Mouse (Mus musculus) midbrain, postnatal 0 days (tissue): Measurements from ENCODE around the gene Epb41l3. TPM values are rescaled to one million over a fixed set of nuclear protein-coding genes. Genes with fewer than 3 reads are reported as not detected.

Source experiments
- ATAC-seq: fragments of 200-750 bp; cut with Nextera tagmentation; 2 replicates; pipeline ENCODE4 v1.8.0; 2017; ENCODE audit warnings: moderate number of reproducible peaks, mild to moderate bottlenecking, moderate TSS enrichment, moderate library complexity; ENCODE audit not compliant: low FRiP score
- DNase-seq: peaks from one replicate; pipeline ENCODE4 v3.0.0-alpha.2; 2015; ENCODE audit warnings: low spot score
- H3K27ac ChIP-seq: fragments of 300-500 bp; sonication (generic); 2 replicates; pipeline ENCODE4 v1.5.1; 2014; ENCODE audit warnings: low read depth, mild to moderate bottlenecking, low read length, mixed read lengths
- H3K27me3 ChIP-seq: fragments of 300-500 bp; sonication (generic); 2 replicates; pipeline ENCODE4 v1.6.1; 2014; ENCODE audit warnings: low read length, control low read depth, mixed read lengths; ENCODE audit not compliant: insufficient read depth
- H3K36me3 ChIP-seq: fragments of 300-500 bp; sonication (generic); 2 replicates; pipeline ENCODE4 v1.6.1; 2014; ENCODE audit warnings: low read length, control low read depth, mixed read lengths; ENCODE audit not compliant: insufficient read depth
- H3K4me1 ChIP-seq: fragments of 300-500 bp; sonication (generic); 2 replicates; pipeline ENCODE4 v1.6.1; 2014; ENCODE audit warnings: mild to moderate bottlenecking, control low read depth, antibody characterized with exemption, low read length, mixed read lengths; ENCODE audit not compliant: insufficient read depth
- H3K4me2 ChIP-seq: fragments of 300-500 bp; sonication (generic); 2 replicates; pipeline ENCODE4 v1.6.1; 2014; ENCODE audit warnings: low read depth, mild to moderate bottlenecking, low read length, mixed read lengths; ENCODE audit not compliant: poor library complexity, severe bottlenecking
- H3K4me3 ChIP-seq: fragments of 300-500 bp; sonication (generic); 2 replicates; pipeline ENCODE4 v1.5.1; 2014; ENCODE audit warnings: low read depth, mild to moderate bottlenecking, low read length, moderate library complexity
- H3K9ac ChIP-seq: fragments of 300-500 bp; sonication (generic); replicated peaks from 2 replicates; pipeline ENCODE4 v1.6.1; 2014; ENCODE audit warnings: mild to moderate bottlenecking, low read length, moderate library complexity, mixed read lengths; ENCODE audit not compliant: poor library complexity, severe bottlenecking
- H3K9me3 ChIP-seq: fragments of 300-500 bp; sonication (generic); 2 replicates; pipeline ENCODE4 v1.6.1; 2016; ENCODE audit warnings: low read length, control low read depth
- CTCF ChIP-seq: IDR thresholded peaks from 2 replicates; pipeline ENCODE4 v1.5.1; 2016; ENCODE audit warnings: antibody characterized with exemption, mild to moderate bottlenecking
- WGBS: fragments of 180-500 bp; shearing (Covaris S2); extraction: QIAGEN DNeasy Blood & Tissue Kit; methylation state at CpG from one replicate; pipeline ENCODE4 v1.1.7; 2014; 5-methylcytosine and 5-hydroxymethylcytosine counted together
- polyA plus RNA-seq: library from polyadenylated mRNA; unstranded; fragments of >200 nt; fragmentation: Nextera tagmentation; extraction: Ambion mirVana; gene quantifications from 2 replicates; pipeline ENCODE4 v1.2.1, GENCODE M21; 2015
- total RNA-seq: library from RNA; depleted of rRNA; stranded (reverse); fragments of >200 nt; gene quantifications from 2 replicates; pipeline ENCODE4 v1.2.3, GENCODE M21; 2014

Epb41l3 gene
- total and polyA plus RNA-seq, 2 experiments from 2014 or later = 72.1 to 102 TPM

DNA sequence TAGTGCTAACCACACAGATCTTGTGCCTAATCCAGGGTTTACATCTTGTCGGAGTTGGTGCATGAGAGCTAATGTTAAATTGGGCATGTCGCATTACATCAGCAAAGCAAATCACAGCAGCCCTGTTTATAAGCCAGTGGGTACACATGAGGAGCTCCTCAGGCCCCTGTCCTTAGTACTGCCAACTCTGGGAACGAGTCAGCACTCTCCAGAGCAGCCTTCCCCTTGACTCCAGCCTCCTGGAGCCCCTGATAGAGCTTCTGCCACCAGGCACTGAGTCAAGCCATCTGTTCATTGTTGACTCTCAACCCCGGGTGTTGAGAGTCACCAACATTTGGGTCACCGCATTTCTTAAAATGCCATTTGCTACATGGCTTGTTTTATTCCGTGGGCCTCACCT is 192.0 kb downstream of the Epb41l3 start:
- 0 out of 2 replicates have a peak, but pooled peaks cover 6% of the 10 kb centered on the region for H3K4me1 ChIP-seq
- ATAC-seq = no peak
- WGBS = 73% methylated on average over 6 of the region's 6 CpGs

DNA sequence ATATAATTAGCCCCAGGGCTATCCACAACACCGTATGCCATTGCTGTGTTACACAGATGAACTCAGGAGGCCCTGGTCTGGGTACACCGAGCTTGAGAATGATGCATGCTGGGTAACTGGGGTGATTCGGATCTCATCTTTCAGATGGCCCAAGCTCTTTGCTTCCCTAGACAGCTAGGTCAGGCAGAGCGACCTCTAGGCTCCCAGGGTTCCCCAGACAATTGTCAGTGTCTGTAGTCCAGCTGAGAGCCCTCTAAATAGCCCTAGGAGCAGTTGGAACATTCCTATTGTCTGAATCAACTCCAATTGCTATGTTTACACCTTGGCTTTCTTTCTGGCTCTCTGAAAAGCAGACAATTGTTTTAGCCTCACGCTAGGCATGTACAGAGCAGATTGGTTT is 201.9 kb downstream of the Epb41l3 start:
- no peak for TF ChIP-seq CTCF
- no peaks in the 10 kb centered on the region for H3K27me3 ChIP-seq
- no peak overlapping the region for H3K9ac ChIP-seq
- H3K4me1 ChIP-seq = no peaks in the 10 kb centered on the region
- H3K36me3 ChIP-seq = peaks cover 8% of the 10 kb centered on the region; the same call in 1 of the 2 replicates
- no peaks in the 10 kb centered on the region for H3K9me3 ChIP-seq
- WGBS = 15% methylated on average over 5 of the region's 5 CpGs
- no peak overlapping the region for H3K4me2 ChIP-seq
- no peak overlapping the region for H3K27ac ChIP-seq
- H3K4me3 ChIP-seq = no peak overlapping the region
- ATAC-seq = no peak
- no peak for DNase-seq

More for the DNA sequence above, 192.0 kb downstream of the Epb41l3 start:
- no peak overlapping the region for H3K4me3 ChIP-seq
- no peak for TF ChIP-seq CTCF
- H3K9me3 ChIP-seq = no peaks in the 10 kb centered on the region
- DNase-seq = peak; percentile 17
- H3K4me2 ChIP-seq = no peak overlapping the region
- no peaks in the 10 kb centered on the region for H3K36me3 ChIP-seq
- no peak overlapping the region for H3K9ac ChIP-seq
- no peak overlapping the region for H3K27ac ChIP-seq
- H3K27me3 ChIP-seq = no peaks in the 10 kb centered on the region

DNA sequence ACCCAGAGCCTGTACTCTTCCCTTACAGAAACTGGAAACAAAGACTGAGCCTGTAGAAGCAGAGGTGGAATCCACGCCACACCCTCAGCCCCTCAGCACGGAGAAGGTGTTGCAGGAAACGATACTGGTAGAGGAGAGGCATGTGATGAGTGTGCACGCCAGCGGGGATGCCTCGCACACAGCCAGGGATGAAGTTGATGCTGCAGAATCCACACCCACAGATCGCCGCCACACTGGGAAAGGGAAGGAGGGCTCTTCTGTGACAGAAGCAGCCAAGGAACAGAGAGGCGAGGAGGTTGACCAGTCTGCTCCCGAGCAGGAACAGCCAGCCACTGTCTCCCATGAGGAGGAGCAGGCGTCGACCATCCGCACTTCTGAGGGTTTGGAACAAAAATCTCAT is 209.0 kb downstream of the Epb41l3 start:
- Histone ChIP-seq H3K27me3 (no peaks in the 10 kb centered on the region), H3K4me1 (no peaks in the 10 kb centered on the region), H3K4me3 (no peak overlapping the region), H3K27ac (no peak overlapping the region), H3K9ac (no peak overlapping the region), H3K9me3 (0 out of 2 replicates have a peak, but pooled peaks cover 3% of the 10 kb centered on the region), H3K4me2 (no peak overlapping the region), H3K36me3 (peaks cover 51% of the 10 kb centered on the region)
- WGBS = 94% methylated on average over 13 of the region's 13 CpGs
- DNase-seq (no peak), ATAC-seq (no peak)
- no peak for TF ChIP-seq CTCF

DNA sequence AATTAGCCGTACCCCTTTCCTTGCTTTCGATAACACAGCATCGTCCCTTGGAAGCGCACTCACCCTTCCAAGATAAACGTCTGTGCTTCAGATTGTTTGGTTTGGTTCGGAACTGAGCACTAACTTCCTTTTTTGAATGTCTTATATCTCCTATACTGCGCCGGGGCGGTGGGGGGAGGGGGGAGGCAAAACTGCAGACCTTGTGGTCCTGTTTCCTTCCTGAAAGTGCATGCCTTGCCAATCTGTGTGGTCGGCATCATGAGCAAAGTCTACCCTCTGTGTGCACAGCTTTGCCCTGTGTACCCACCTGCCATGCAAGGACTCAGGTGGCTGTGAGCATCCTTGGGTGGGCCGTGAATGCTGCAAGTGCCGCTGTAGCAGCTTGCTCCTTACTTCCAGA is 212.6 kb downstream of the Epb41l3 start:
- no peak for TF ChIP-seq CTCF
- no peak for DNase-seq
- H3K36me3 ChIP-seq = peaks cover 46% of the 10 kb centered on the region
- no peak overlapping the region for H3K9ac ChIP-seq
- WGBS = 97% methylated on average over 12 of the region's 12 CpGs
- H3K4me2 ChIP-seq = no peak overlapping the region
- no peak overlapping the region for H3K27ac ChIP-seq
- H3K9me3 ChIP-seq = no peaks in the 10 kb centered on the region
- no peak overlapping the region for H3K4me3 ChIP-seq
- ATAC-seq = no peak
- no peaks in the 10 kb centered on the region for H3K27me3 ChIP-seq
- no peaks in the 10 kb centered on the region for H3K4me1 ChIP-seq

DNA sequence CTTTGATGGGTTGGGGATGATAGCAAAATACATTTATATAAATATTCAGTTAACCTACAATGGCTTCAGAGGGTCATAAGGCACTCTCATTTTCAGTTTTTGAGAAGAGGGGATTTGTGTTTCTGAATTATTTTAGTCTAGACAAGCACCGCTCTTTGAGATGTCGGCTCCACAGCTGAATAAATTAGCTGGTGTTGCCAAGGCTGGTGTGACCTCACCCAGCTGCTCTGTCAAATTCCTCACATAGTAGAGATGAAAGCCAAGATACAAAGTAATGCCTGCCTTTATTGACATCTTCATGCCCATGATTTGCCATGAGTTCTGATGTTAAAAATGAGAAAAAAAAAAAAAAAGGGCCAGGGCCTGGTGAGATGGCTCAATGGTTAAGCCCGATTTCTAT is 214.8 kb downstream of the Epb41l3 start:
- TF ChIP-seq CTCF = no peak
- no peak overlapping the region for H3K4me3 ChIP-seq
- ATAC-seq = no peak

DNA sequence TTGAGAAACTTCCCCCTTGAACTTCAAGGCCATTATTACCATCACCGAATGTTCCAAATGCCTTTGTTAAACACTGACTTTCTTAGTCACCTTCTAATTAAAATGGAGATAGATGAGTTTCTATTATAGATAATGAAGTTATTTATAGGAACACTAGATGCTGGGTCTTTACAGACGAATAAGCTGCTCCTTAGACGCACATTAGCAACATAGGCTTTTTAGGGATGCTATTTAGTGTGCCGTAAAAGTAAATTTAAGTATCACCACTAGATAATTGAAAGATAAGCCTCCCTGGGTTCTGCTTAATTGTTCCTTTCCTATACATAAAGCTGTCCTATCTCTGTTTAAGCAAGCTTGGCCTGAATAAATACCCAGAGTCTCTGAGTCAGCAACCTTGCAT is 226.1 kb downstream of the Epb41l3 start:
- Histone ChIP-seq H3K4me1 (no peaks in the 10 kb centered on the region), H3K36me3 (no peaks in the 10 kb centered on the region), H3K9ac (no peak overlapping the region), H3K27me3 (no peaks in the 10 kb centered on the region), H3K4me3 (no peak overlapping the region), H3K9me3 (no peaks in the 10 kb centered on the region), H3K27ac (no peak overlapping the region), H3K4me2 (no peak overlapping the region)
- 83% methylated on average over 4 of the region's 4 CpGs for WGBS
- no peak for ATAC-seq
- no peak for DNase-seq
- TF ChIP-seq CTCF = no peak

More for the DNA sequence above, 214.8 kb downstream of the Epb41l3 start:
- no peaks in the 10 kb centered on the region for H3K4me1 ChIP-seq
- H3K9ac ChIP-seq = no peak overlapping the region
- H3K4me2 ChIP-seq = no peak overlapping the region
- no peak overlapping the region for H3K27ac ChIP-seq
- 82% methylated on average over 3 of the region's 3 CpGs for WGBS
- DNase-seq = no peak
- peaks cover 35% of the 10 kb centered on the region for H3K36me3 ChIP-seq
- H3K9me3 ChIP-seq = no peaks in the 10 kb centered on the region
- H3K27me3 ChIP-seq = no peaks in the 10 kb centered on the region
